Mouse (Mus musculus) kidney, embryonic 16.5 days (tissue): Measurements from ENCODE around the gene Olfr221. TPM values are rescaled to one million over a fixed set of nuclear protein-coding genes. Genes with fewer than 3 reads are reported as not detected.
A peak's percentile ranks its signal among the peaks of the same experiment; 100 is the strongest.

Source experiments
- ATAC-seq: fragments of 200-750 bp; cut with Nextera tagmentation; 2 replicates; pipeline ENCODE4 v1.8.0; 2017; ENCODE audit warnings: moderate TSS enrichment; ENCODE audit not compliant: low FRiP score, low TSS enrichment
- H3K27ac ChIP-seq: fragments of 300-500 bp; sonication (generic); 2 replicates; pipeline ENCODE4 v1.5.1; 2014; ENCODE audit warnings: low read length
- H3K27me3 ChIP-seq: fragments of 300-500 bp; sonication (generic); 2 replicates; pipeline ENCODE4 v1.6.1; 2014; ENCODE audit warnings: low read length, control low read depth, mixed read lengths; ENCODE audit not compliant: insufficient read depth
- H3K36me3 ChIP-seq: fragments of 300-500 bp; sonication (generic); 2 replicates; pipeline ENCODE4 v1.6.1; 2014; ENCODE audit warnings: low read length, control low read depth, mixed read lengths; ENCODE audit not compliant: insufficient read depth
- H3K4me1 ChIP-seq: fragments of 300-500 bp; sonication (generic); 2 replicates; pipeline ENCODE4 v1.6.1; 2014; ENCODE audit warnings: low read length, control low read depth, mixed read lengths; ENCODE audit not compliant: insufficient read depth
- H3K4me2 ChIP-seq: fragments of 300-500 bp; sonication (generic); replicated peaks from 2 replicates; pipeline ENCODE4 v1.6.1; 2014; ENCODE audit warnings: low read depth, low read length
- H3K4me3 ChIP-seq: fragments of 300-500 bp; sonication (generic); 2 replicates; pipeline ENCODE4 v1.5.1; 2014; ENCODE audit warnings: mild to moderate bottlenecking, low read length
- H3K9ac ChIP-seq: fragments of 300-500 bp; sonication (generic); replicated peaks from 2 replicates; pipeline ENCODE4 v1.6.1; 2014; ENCODE audit warnings: low read length
- H3K9me3 ChIP-seq: fragments of 300-500 bp; sonication (generic); 2 replicates; pipeline ENCODE4 v1.6.1; 2016; ENCODE audit warnings: low read length, control low read depth
- WGBS: fragments of 180-500 bp; shearing (Covaris S2); extraction: QIAGEN DNeasy Blood & Tissue Kit; methylation state at CpG from one replicate; pipeline ENCODE4 v1.1.7; 2014; 5-methylcytosine and 5-hydroxymethylcytosine counted together
- polyA plus RNA-seq: library from polyadenylated mRNA; unstranded; fragments of >200 nt; fragmentation: Nextera tagmentation; extraction: Ambion mirVana; gene quantifications from 2 replicates; pipeline ENCODE4 v1.2.1, GENCODE M21; 2015

Olfr221 gene
- polyA plus RNA-seq, 1 experiment from 2014 or later, result not detected

DNA sequence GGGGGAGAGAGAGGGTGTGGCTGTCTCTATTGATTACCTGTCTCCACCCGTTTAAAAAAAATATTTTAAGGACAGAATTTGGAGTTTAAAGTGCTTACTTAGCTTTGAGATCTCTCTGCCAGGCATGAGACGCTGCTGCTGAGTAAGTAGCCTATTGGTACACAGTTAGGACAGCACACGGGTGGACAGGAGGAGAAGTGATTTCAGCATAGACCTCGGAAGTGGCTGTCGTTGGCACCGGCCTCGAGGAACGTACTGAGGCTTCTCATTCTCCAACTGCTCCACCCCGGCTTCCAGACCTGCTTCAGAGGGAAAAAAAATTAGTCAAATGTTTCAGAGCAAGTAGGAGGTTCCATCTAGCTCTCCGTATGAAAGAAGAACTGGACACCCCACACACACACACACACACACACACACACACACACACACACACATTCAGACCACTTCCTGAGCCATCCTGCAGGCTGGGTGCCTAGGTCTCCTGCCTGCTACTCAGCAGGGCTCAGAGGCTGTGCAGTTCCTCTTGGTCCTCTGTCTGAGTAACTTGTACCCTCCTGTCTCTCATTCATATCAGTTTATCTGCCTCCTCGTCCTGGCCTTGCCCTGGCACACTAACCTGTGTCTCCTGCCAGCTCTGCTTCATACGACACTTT lies 46.9 kb downstream of the Olfr221 start:
- Histone ChIP-seq H3K4me2 (no peak overlapping the region), H3K27me3 (no peaks in the 10 kb centered on the region), H3K9ac (no peak overlapping the region), H3K36me3 (peaks cover 84% of the 10 kb centered on the region), H3K4me3 (no peak overlapping the region), H3K9me3 (no peaks in the 10 kb centered on the region), H3K4me1 (no peaks in the 10 kb centered on the region), H3K27ac (no peak overlapping the region)
- 80% methylated on average over 12 of the region's 12 CpGs for WGBS
- no peak for ATAC-seq

DNA sequence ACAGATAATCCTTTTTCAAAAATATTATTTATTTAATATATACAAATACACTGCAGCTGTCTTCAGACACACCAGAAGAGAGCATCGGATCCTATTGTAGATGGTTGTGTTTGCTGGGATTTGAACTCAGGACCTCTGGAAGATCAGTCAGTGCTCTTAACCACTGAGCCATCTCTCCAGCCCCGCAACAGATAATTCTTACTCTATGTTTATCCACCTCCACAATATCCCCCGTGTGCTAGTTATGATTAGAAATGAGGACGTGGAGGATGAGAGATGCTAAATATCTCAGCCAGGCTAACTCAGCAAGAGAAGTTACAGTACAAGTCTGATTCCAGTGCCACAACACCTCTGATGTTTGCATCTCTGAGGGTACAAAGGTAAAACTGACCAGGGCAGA lies 47.8 kb downstream of the Olfr221 start:
- 92% methylated on average over 4 of the region's 4 CpGs for whole genome bisulfite sequencing
- no peak overlapping the region for H3K4me3 ChIP-seq
- H3K9me3 ChIP-seq, result no peaks in the 10 kb centered on the region
- no peak for ATAC-seq
- no peaks in the 10 kb centered on the region for H3K4me1 ChIP-seq
- no peaks in the 10 kb centered on the region for H3K27me3 ChIP-seq
- H3K27ac ChIP-seq, result no peak overlapping the region
- no peak overlapping the region for H3K9ac ChIP-seq
- H3K4me2 ChIP-seq, result no peak overlapping the region
- H3K36me3 ChIP-seq, result peaks cover 83% of the 10 kb centered on the region

DNA sequence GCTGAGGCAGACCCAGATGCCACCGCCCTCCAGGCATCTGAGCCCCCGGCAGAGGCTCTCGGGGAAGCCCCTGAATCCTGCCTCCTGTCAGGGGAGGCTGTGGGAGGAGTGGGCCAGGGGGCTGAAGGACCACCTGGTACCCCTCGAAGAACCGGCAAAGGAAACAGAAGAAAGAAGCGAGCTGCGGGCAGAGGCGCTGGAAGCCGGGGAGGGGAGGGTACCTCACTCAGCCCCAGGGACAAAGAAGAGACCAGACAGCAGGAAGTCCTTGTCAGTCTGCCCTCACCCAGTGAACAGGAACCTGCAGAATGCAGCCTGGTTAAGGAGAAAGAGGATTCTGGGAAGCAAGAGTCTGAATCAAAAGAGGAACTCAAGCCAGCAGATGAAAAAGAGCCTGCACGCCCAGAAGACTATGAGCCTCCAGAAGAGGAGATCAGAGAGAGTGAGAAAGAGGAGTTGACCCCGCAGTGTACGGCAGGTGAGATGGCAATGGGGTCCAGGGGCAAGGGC lies 52.7 kb downstream of the Olfr221 start:
- Histone ChIP-seq H3K36me3 (peaks cover 60% of the 10 kb centered on the region), H3K4me1 (peaks cover 18% of the 10 kb centered on the region), H3K4me3 (no peak overlapping the region), H3K9me3 (no peaks in the 10 kb centered on the region), H3K4me2 (no peak overlapping the region), H3K9ac (no peak overlapping the region), H3K27ac (no peak overlapping the region), H3K27me3 (no peaks in the 10 kb centered on the region)
- ATAC-seq, result no peak
- 77% methylated on average over 12 of the region's 12 CpGs for WGBS

DNA sequence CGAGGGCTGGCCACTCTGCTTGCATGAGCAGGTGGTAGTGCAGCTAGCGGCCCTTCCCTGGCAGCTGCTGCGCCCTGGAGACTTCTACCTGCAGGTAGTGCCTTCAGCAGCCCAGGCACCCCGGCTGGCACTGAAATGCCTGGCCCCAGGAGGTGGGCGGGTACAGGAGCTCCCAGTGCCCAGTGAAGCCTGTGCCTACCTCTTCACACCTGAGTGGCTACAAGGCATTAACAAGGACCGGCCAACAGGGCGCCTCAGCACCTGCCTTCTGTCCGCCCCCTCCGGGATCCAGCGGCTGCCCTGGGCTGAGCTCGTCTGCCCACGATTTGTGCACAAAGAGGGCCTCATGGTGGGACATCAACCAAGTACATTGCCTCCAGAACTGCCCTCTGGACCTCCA lies 53.5 kb downstream of the Olfr221 start:
- no peak overlapping the region for H3K9ac ChIP-seq
- H3K36me3 ChIP-seq, result peaks cover 56% of the 10 kb centered on the region
- WGBS, result 54% methylated on average over 12 of the region's 12 CpGs
- no peaks in the 10 kb centered on the region for H3K27me3 ChIP-seq
- no peaks in the 10 kb centered on the region for H3K9me3 ChIP-seq
- no peak overlapping the region for H3K4me3 ChIP-seq
- H3K4me2 ChIP-seq, result no peak overlapping the region
- H3K4me1 ChIP-seq, result peaks cover 23% of the 10 kb centered on the region
- 0 out of 2 replicates have a peak overlapping the region, but pooled peaks have one; percentile 36 for H3K27ac ChIP-seq
- peak; percentile 24 for ATAC-seq

DNA sequence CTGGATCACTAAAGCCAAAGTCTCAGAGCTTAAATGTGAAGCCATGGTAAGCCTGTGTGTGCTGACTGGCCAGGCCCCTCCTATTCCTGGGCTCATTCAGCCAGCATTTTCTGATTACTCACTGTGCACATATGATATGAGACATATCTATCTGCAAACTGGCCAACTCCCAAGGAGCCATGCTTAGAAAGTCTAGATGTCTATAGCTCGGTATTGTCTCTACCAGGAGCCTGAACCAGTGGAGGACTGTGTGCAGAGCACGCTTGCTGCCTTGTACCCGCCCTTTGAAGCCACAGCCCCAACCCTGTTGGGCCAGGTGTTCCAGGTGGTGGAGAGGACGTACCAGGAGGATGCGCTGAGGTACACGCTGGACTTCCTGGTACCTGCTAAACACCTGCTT lies 55.1 kb downstream of the Olfr221 start:
- Histone ChIP-seq H3K36me3 (peaks cover 46% of the 10 kb centered on the region), H3K4me2 (no peak overlapping the region), H3K27ac (no peak overlapping the region), H3K27me3 (no peaks in the 10 kb centered on the region), H3K4me3 (no peak overlapping the region), H3K9ac (no peak overlapping the region), H3K4me1 (peaks cover 25% of the 10 kb centered on the region), H3K9me3 (no peaks in the 10 kb centered on the region)
- 93% methylated on average over 6 of the region's 6 CpGs for WGBS
- no peak for ATAC-seq

DNA sequence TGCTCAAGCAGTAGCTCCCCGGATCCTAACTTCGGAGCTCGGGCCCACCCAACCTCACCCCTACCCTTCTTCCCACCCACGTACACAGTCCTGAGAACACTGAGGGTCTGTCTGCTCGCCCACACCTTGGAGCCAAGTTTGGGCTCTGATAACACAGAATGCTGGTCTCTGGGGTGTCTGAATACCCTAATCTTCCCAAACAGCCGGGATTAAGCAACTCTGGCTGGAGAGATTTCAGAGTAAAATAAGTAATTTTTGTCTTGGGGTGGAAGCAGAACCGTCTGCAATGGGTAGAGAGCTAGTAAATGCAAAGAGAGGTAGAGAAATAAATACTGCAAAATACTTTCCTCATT lies 56.1 kb downstream of the Olfr221 start:
- Histone ChIP-seq H3K36me3 (peaks cover 36% of the 10 kb centered on the region), H3K4me2 (peak overlapping the region; percentile 92), H3K27ac (peak overlapping the region; percentile 96), H3K9ac (peak overlapping the region; percentile 86), H3K9me3 (no peaks in the 10 kb centered on the region), H3K27me3 (no peaks in the 10 kb centered on the region), H3K4me1 (peaks cover 25% of the 10 kb centered on the region), H3K4me3 (peak overlapping the region; percentile 74)
- 7% methylated on average over 7 of the region's 7 CpGs for WGBS
- ATAC-seq, result no peak

DNA sequence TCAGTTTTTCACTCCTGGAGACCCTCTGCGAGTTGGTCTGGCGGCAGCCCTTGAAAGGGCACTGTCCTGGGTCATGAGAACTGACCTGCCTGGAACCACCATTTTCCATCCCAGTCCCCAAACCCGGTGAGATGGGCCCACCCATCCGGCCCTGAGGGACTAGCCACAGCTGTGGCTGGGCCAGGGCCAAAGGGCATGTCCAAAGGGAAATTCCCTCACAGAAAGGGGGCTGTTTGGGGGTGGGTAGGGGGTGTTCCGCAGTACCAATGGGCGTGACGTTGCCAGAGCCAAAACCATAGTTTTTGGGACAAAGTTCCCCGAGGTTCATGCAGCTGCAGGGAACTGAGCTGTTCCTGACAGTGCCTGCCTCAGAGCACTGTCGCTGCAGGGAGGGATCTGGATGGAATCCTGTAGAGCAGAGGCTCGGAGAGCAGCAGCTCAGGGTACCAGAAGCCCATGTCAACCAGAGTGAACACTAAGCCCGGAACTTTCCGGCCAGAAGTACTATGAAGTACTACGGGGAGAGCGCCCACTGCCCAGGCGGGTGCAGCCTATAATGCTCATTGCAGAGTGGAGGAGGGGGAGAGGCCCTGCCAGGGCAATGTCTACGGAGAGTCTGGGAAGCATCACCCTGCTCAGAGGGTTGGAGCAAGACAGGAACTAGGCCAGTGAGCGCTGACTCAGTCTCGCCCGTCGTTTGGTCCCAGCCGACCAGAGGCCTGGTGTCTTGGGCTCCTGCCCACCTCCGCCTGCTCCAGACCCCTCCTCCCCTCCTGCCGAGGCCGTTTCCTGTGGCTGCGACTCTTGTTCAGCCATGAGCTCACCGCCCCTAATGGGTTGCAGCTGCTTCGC lies 56.7 kb downstream of the Olfr221 start:
- peaks cover 30% of the 10 kb centered on the region for H3K36me3 ChIP-seq
- H3K27me3 ChIP-seq, result no peaks in the 10 kb centered on the region
- H3K9me3 ChIP-seq, result no peaks in the 10 kb centered on the region
- H3K4me3 ChIP-seq, result peak overlapping the region; percentile 74
- H3K4me1 ChIP-seq, result peaks cover 25% of the 10 kb centered on the region
- H3K9ac ChIP-seq, result peak overlapping the region; percentile 86
- ATAC-seq, result peak; percentile 72
- peak overlapping the region; percentile 92 for H3K4me2 ChIP-seq
- WGBS, result under 1% methylated on average over 27 of the region's 27 CpGs
- peak overlapping the region; percentile 96 for H3K27ac ChIP-seq

DNA sequence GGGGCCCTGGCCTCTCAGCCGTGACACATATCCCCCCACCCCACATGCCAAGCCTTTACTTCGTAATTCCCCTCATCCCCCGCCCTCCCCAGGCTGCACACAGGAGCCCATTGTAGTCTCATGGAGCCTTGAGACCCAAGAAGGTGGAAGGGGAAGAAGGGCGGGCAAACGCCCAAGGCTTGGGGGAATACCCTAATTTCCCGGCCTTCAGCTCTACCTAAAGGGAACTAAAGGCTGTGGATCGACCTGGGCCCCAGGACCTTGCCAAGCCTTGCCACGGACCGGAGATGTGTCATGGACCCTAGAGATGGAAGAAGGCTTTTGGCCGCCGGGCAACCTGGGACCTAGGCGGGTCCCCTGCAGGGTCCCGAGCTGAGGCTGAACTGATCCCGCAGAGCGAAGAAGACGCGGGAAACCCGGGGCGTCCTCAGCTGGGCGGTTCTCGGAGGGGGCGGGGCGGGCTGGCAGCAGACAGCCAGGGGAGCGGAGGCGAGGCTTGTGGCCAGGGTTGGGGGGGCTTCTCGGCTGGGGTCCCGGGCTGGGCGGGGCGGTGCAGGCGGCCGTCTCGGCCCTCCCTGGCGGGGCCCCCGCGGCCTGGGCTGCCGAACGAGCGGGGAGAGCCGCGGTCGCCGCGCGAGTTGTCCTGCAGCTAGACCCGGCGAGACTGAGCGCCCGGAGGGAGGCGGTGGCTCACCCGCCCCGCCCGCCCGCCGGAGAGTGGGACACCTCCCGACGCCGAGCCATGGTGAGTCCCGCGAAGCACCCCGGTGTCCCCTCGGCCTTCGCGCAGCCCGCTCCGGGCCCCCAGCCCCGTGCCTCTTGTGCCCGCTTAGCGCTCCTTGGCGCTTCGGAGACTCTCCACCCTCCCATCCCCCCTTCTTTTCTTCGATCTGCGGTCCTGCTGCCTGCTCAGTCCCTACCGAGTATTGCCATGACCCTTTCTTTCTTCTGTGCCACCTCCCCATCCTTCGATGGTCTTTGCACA lies 57.7 kb downstream of the Olfr221 start, which contains the start of gene Arhgef40:
Arhgef40 (plus strand) TSS at position 473 of the 985 bp plus-strand sequence.
- peaks cover 25% of the 10 kb centered on the region for H3K4me1 ChIP-seq
- H3K27me3 ChIP-seq, result no peaks in the 10 kb centered on the region
- WGBS, result under 1% methylated on average over 61 of the region's 74 CpGs
- peak within 1 kb of the TSS; percentile 86 for H3K9ac ChIP-seq
- H3K4me3 ChIP-seq, result peak within 1 kb of the TSS; percentile 74
- peak; percentile 89 for ATAC-seq
- H3K9me3 ChIP-seq, result no peaks in the 10 kb centered on the region
- H3K4me2 ChIP-seq, result peak within 1 kb of the TSS; percentile 92
- H3K36me3 ChIP-seq, result peaks cover 21% of the 10 kb centered on the region
- peak within 1 kb of the TSS; percentile 96 for H3K27ac ChIP-seq
